Mouse (Mus musculus) G1E (cell line): ENCODE results near the gene Cdh22. TPM values are rescaled to one million over a fixed set of nuclear protein-coding genes. Genes with fewer than 3 reads are reported as not detected.

Experiments used
- ATAC-seq: 2 replicates; pipeline ENCODE4 v1.8.0; 2016; ENCODE audit warnings: mild to moderate bottlenecking; ENCODE audit not compliant: insufficient number of reproducible peaks, poor library complexity, low FRiP score, severe bottlenecking; ENCODE audit errors: extremely low read depth
- DNase-seq: peaks from one replicate; pipeline ENCODE4 v3.0.0; 2012; ENCODE audit warnings: low spot score
- H3K27me3 ChIP-seq: 2 replicates; pipeline ENCODE4 v1.6.1; 2012; ENCODE audit warnings: mild to moderate bottlenecking, low read length, inconsistent platforms; ENCODE audit not compliant: insufficient read depth
- H3K36me3 ChIP-seq: replicated peaks from 2 replicates; pipeline ENCODE3; 2012; ENCODE audit warnings: mild to moderate bottlenecking, inconsistent platforms
- H3K4me1 ChIP-seq: 2 replicates; pipeline ENCODE4 v1.6.1; 2012; ENCODE audit warnings: low read depth, low read length, inconsistent platforms, mixed read lengths; ENCODE audit not compliant: insufficient read depth
- H3K4me3 ChIP-seq: 2 replicates; pipeline ENCODE4 v1.5.1; 2012; ENCODE audit warnings: low read depth, mild to moderate bottlenecking, inconsistent platforms, low read length, moderate library complexity, mixed read lengths
- H3K9me3 ChIP-seq: replicated peaks from 2 replicates; pipeline ENCODE4 v1.6.1; 2012; ENCODE audit warnings: inconsistent platforms
- CTCF ChIP-seq: IDR thresholded peaks from 2 replicates; pipeline ENCODE4 v1.5.1; 2012; ENCODE audit warnings: low read depth, low read length, inconsistent platforms, mixed read lengths
- GATA1 ChIP-seq: IDR thresholded peaks from 2 replicates; pipeline ENCODE4 v1.6.1; 2012; ENCODE audit warnings: borderline replicate concordance, low read length, inconsistent platforms, mixed read lengths
- GATA2 ChIP-seq: IDR thresholded peaks from 2 replicates; pipeline ENCODE4 v1.6.1; 2012; ENCODE audit warnings: low read depth, low read length, inconsistent platforms, borderline replicate concordance
- POLR2AphosphoS5 ChIP-seq: IDR thresholded peaks from 2 replicates; pipeline ENCODE4 v1.6.1; 2012; ENCODE audit warnings: low read depth, low read length, inconsistent platforms; ENCODE audit not compliant: insufficient replicate concordance
- TAL1 ChIP-seq: conservative IDR thresholded peaks from 2 replicates; pipeline ENCODE4 v1.6.1; 2012; ENCODE audit warnings: low read depth, low read length, inconsistent platforms, mixed read lengths
- polyA plus RNA-seq: library from polyadenylated mRNA; stranded (reverse); fragments of >175 nt; gene quantifications from 2 replicates; pipeline ENCODE4 v1.2.3, GENCODE M21; 2012
- total RNA-seq, 2 experiments: library from RNA; stranded (forward) in 1 of 2; stranded (reverse) in 1 of 2; fragments of 200-1000 nt in 1 of 2; fragments of >200 nt in 1 of 2; fragmentation: Nextera tagmentation in 1 of 2; gene quantifications; 2 replicates each; pipeline ENCODE4 v1.2.3; 2014 to 2017

Cdh22 gene
- total and polyA plus RNA-seq, 3 experiments = 0.05 TPM; not detected in 2

- Histone ChIP-seq H3K4me3 (no peak overlapping the region), H3K27me3 (no peaks in the 10 kb centered on the region), H3K4me1 (no peaks in the 10 kb centered on the region), H3K9me3 (peaks cover 13% of the 10 kb centered on the region), H3K36me3 (no peaks in the 10 kb centered on the region)
- TF ChIP-seq GATA2 (no peak), POLR2AphosphoS5 (no peak), TAL1 (no peak), GATA1 (no peak)
- DNase-seq (no peak), ATAC-seq (no peak)
These were observed 81.6 kb downstream of the Cdh22 start for GRCm38 (mm10) chr2:165153006-165153405.

- Histone ChIP-seq H3K4me1 (no peaks in the 10 kb centered on the region), H3K4me3 (no peak overlapping the region), H3K27me3 (no peaks in the 10 kb centered on the region), H3K9me3 (peaks cover 17% of the 10 kb centered on the region), H3K36me3 (no peaks in the 10 kb centered on the region)
- TF ChIP-seq GATA2 (no peak), POLR2AphosphoS5 (no peak), GATA1 (no peak), TAL1 (no peak), CTCF (no peak)
- DNase-seq = no peak
- no peak for ATAC-seq
These were observed 84.9 kb downstream of the Cdh22 start for GRCm38 (mm10) chr2:165149741-165150140.

GRCm38 (mm10) chr2:165145821-165146220 is 88.8 kb downstream of the Cdh22 start:
- Histone ChIP-seq H3K36me3 (no peaks in the 10 kb centered on the region), H3K27me3 (no peaks in the 10 kb centered on the region)

GRCm38 (mm10) chr2:165143487-165143886 is 91.2 kb downstream of the Cdh22 start:
- no peak for DNase-seq
- Histone ChIP-seq H3K9me3 (peaks cover 51% of the 10 kb centered on the region), H3K4me1 (no peaks in the 10 kb centered on the region), H3K4me3 (no peak overlapping the region), H3K36me3 (no peaks in the 10 kb centered on the region), H3K27me3 (no peaks in the 10 kb centered on the region)
- no peak for ATAC-seq
- TF ChIP-seq GATA1 = no peak
- no peak for TF ChIP-seq GATA2
- TF ChIP-seq TAL1 = no peak
- TF ChIP-seq POLR2AphosphoS5 = no peak
- TF ChIP-seq CTCF = no peak

More at GRCm38 (mm10) chr2:165145821-165146220, 88.8 kb downstream of the Cdh22 start:
- ATAC-seq (no peak), DNase-seq (no peak)
- Histone ChIP-seq H3K4me1 (no peaks in the 10 kb centered on the region), H3K9me3 (peaks cover 43% of the 10 kb centered on the region), H3K4me3 (no peak overlapping the region)
- TF ChIP-seq POLR2AphosphoS5 (no peak), GATA1 (no peak), CTCF (no peak), TAL1 (no peak), GATA2 (no peak)

DNA sequence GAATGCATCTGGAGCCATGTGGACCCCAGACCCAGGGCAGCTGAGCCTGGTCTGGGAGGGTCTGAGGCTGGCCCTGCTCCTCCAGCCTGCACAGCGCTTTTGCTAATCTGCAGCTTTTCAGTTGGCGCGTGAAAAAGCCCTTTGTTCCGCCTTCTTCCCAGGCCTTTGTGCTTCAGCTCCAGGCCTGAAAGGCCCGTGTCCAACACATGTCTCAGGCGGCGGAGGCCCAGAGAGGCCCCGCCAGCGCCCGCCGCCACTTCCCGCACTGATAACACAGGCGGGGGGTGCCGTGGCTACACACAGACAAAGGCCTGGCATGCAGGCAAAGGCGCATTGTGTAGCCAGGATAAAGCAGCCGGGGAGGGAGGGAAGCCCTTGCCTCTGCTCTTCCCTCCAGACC is 98.6 kb downstream of the Cdh22 start:
- Histone ChIP-seq H3K9me3 (peaks cover 15% of the 10 kb centered on the region), H3K27me3 (no peaks in the 10 kb centered on the region; the same call in 1 of the 2 replicates), H3K4me1 (no peaks in the 10 kb centered on the region), H3K36me3 (no peaks in the 10 kb centered on the region), H3K4me3 (no peak overlapping the region)
- no peak for TF ChIP-seq GATA2
- TF ChIP-seq POLR2AphosphoS5 = no peak
- no peak for TF ChIP-seq TAL1
- no peak for TF ChIP-seq GATA1
- no peak for TF ChIP-seq CTCF
- DNase-seq (no peak), ATAC-seq (no peak)

DNA sequence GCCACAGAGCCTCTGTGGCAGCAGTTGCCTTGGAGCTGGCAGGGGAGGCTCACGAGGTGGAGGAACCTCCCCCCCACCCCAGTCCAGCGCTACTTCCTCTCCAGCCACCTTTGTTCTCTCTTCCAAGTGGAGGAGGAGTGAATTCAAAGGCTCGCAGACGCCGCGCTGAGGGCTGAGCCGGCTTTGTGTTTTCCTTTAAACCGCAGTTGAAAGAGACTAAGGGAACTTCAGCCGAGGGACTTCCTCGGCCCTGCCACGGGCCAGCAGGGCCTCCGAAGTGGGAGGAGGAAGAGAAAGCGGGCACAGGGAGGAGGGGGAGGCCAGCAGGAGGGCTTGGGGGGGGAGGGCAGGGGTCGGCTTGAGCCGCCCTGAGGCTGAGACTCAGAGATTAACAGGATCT is 101.1 kb downstream of the Cdh22 start:
- H3K27me3 ChIP-seq = no peaks in the 10 kb centered on the region; the same call in 1 of the 2 replicates

More for the DNA sequence above, 101.1 kb downstream of the Cdh22 start:
- no peaks in the 10 kb centered on the region for H3K4me1 ChIP-seq
- no peak for ATAC-seq
- DNase-seq = no peak
- no peak overlapping the region for H3K4me3 ChIP-seq
- TF ChIP-seq GATA1 (no peak), TAL1 (no peak), POLR2AphosphoS5 (no peak), CTCF (no peak), GATA2 (no peak)
- H3K36me3 ChIP-seq = no peaks in the 10 kb centered on the region
- peaks cover 5% of the 10 kb centered on the region for H3K9me3 ChIP-seq
